Mouse (Mus musculus) midbrain, embryonic 16.5 days (tissue): ENCODE measurements around the gene C1qtnf9. TPM values are rescaled to one million over a fixed set of nuclear protein-coding genes. Genes with fewer than 3 reads are reported as not detected.

Source experiments
- ATAC-seq: fragments of 200-750 bp; cut with Nextera tagmentation; 2 replicates; pipeline ENCODE4 v1.8.0; 2017; ENCODE audit warnings: moderate TSS enrichment
- H3K27ac ChIP-seq: fragments of 300-500 bp; sonication (generic); 2 replicates; pipeline ENCODE4 v1.5.1; 2014; ENCODE audit warnings: mild to moderate bottlenecking, low read length, mixed read lengths
- H3K27me3 ChIP-seq: fragments of 300-500 bp; sonication (generic); 2 replicates; pipeline ENCODE4 v1.6.1; 2014; ENCODE audit warnings: low read depth, low read length, mixed read lengths; ENCODE audit not compliant: control insufficient read depth, insufficient read depth
- H3K36me3 ChIP-seq: fragments of 300-500 bp; sonication (generic); 2 replicates; pipeline ENCODE4 v1.6.1; 2014; ENCODE audit warnings: mild to moderate bottlenecking, low read length, moderate library complexity, mixed read lengths; ENCODE audit not compliant: control insufficient read depth, insufficient read depth
- H3K4me1 ChIP-seq: fragments of 300-500 bp; sonication (generic); 2 replicates; pipeline ENCODE4 v1.6.1; 2014; ENCODE audit warnings: mild to moderate bottlenecking, low read length, mixed read lengths; ENCODE audit not compliant: control insufficient read depth, insufficient read depth
- H3K4me2 ChIP-seq: fragments of 300-500 bp; sonication (generic); 2 replicates; pipeline ENCODE4 v1.6.1; 2014; ENCODE audit warnings: mild to moderate bottlenecking, low read length, mixed read lengths
- H3K4me3 ChIP-seq: fragments of 300-500 bp; sonication (generic); 2 replicates; pipeline ENCODE4 v1.5.1; 2014; ENCODE audit warnings: low read depth, mild to moderate bottlenecking, low read length, moderate library complexity, mixed read lengths
- H3K9ac ChIP-seq: fragments of 300-500 bp; sonication (generic); 2 replicates; pipeline ENCODE4 v1.6.1; 2014; ENCODE audit warnings: low read depth, low read length, mixed read lengths
- H3K9me3 ChIP-seq: fragments of 300-500 bp; sonication (generic); replicated peaks from 2 replicates; pipeline ENCODE4 v1.6.1; 2014; ENCODE audit warnings: mild to moderate bottlenecking, low read length, mixed read lengths; ENCODE audit not compliant: control insufficient read depth, poor library complexity, severe bottlenecking
- WGBS: fragments of 180-500 bp; shearing (Covaris S2); extraction: QIAGEN DNeasy Blood & Tissue Kit; methylation state at CpG from one replicate; pipeline ENCODE4 v1.1.7; 2014; 5-methylcytosine and 5-hydroxymethylcytosine counted together
- polyA plus RNA-seq: library from polyadenylated mRNA; unstranded; fragments of >200 nt; fragmentation: Nextera tagmentation; extraction: Ambion mirVana; gene quantifications from 2 replicates; pipeline ENCODE4 v1.2.1, GENCODE M21; 2015

C1qtnf9 gene
- polyA plus RNA-seq, 1 experiment from 2014 or later: not detected

DNA sequence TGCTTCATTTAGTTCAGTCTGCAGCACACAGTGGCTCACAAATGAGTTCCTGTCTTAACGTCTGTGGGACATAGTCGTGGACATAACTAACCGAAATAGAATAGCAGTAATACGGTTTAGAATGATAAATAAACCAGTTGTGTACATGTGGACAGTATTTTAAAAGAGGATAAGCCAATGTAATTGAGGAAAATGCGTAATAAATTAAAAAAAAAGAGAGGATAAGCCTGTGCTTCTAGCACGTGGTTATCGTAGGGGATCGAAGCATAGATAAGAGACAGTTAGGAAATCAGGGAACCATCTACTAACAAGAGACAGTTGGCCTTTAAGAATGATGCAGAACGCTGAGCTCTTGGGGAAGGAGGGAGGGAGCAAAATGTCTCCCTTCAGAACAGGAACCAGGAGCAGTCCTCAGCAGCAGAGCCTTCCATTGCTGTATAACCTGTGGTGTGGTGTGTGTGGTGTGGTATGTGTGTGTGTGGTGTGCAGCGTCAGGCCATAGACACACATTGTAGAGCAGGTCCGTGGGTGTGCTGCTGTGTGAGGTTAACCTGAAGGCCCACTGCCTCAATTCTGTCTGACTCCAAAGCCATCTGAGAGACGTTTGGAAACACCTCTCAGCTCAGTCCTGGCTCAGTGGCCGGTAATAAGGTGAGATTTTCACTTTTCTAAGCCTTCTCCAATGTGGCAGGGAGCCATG lies 31.9 kb upstream of the C1qtnf9 start:
- H3K27me3 ChIP-seq: no peaks in the 10 kb centered on the region
- H3K9ac ChIP-seq: peak overlapping the region; percentile 37; the same call in 1 of the 2 replicates
- H3K27ac ChIP-seq: peak overlapping the region; percentile 66
- H3K9me3 ChIP-seq: no peaks in the 10 kb centered on the region
- WGBS: 55% methylated on average over 13 of the region's 13 CpGs
- no peak overlapping the region for H3K4me2 ChIP-seq
- no peaks in the 10 kb centered on the region for H3K36me3 ChIP-seq
- H3K4me1 ChIP-seq: peaks cover 29% of the 10 kb centered on the region
- no peak for ATAC-seq
- no peak overlapping the region for H3K4me3 ChIP-seq

DNA sequence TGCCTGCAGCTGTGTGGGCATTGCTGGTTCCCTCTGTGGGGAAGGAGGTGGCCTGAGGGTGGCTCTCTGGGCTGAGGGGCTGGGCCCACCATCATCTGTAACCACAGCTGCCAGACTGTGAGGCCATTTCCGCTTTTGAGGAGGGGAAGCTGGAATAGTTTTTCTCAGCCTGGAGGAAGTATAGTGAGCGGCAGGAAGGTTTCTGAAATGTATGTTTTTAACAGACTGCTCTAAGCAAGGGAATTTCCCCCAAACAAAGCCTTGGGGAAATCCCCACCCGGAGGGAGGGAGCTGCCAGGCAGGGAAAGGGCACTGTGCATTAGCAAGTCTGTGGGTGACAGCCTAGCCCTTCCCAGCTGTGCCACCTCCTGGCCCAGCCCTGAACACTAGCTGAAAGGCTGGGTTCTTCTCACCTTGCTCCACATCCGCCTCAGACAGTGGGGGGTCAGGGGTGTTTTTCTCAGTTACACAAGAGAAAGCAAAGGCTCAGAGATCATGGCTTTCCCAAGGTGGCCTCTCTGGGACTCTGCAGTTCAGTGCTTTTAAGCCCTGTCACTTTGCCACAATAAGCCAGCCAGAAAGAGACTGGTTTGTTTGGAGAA lies 31.2 kb upstream of the C1qtnf9 start:
- H3K4me1 ChIP-seq: peaks cover 31% of the 10 kb centered on the region
- H3K4me3 ChIP-seq: no peak overlapping the region
- no peaks in the 10 kb centered on the region for H3K36me3 ChIP-seq
- H3K9me3 ChIP-seq: no peaks in the 10 kb centered on the region
- H3K27me3 ChIP-seq: no peaks in the 10 kb centered on the region
- H3K4me2 ChIP-seq: no peak overlapping the region
- H3K27ac ChIP-seq: peak overlapping the region; percentile 66
- H3K9ac ChIP-seq: peak overlapping the region; percentile 37; the same call in 1 of the 2 replicates
- ATAC-seq: no peak
- 10% methylated on average over 4 of the region's 4 CpGs for WGBS

- H3K4me1 ChIP-seq: peaks cover 31% of the 10 kb centered on the region
- no peak for ATAC-seq
Measured at GRCm38 (mm10) chr14:60737202-60737611, 30.7 kb upstream of the C1qtnf9 start.

DNA sequence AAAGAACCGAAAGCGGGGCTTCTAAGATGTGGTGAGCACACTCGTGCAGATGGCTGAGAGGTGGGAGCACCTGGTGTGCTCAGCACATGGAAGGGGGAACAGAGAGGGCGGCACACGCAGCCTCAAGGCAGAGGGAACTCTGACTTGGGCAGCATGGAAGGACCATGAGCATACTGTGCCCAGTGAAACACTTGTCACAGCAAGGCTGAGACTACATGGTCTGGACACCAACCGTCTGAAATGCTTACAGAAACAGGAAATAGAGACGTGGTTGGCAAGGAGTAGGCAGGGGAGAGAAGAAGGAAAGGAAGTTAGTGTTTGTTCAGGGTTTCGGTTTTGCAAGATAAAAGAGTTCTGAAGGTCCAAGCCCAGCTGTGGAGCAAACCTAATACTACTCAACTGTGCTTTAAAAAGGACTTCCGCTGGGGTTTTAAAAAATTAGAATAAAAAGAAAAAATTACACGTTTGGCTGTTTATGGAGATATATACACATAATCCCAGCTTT lies 29.4 kb upstream of the C1qtnf9 start:
- H3K4me2 ChIP-seq: no peak overlapping the region
- H3K27ac ChIP-seq: no peak overlapping the region
- H3K36me3 ChIP-seq: no peaks in the 10 kb centered on the region
- H3K27me3 ChIP-seq: no peaks in the 10 kb centered on the region
- H3K4me1 ChIP-seq: peaks cover 24% of the 10 kb centered on the region
- H3K4me3 ChIP-seq: no peak overlapping the region
- no peaks in the 10 kb centered on the region for H3K9me3 ChIP-seq
- H3K9ac ChIP-seq: no peak overlapping the region
- ATAC-seq: no peak
- WGBS: 67% methylated on average over 10 of the region's 10 CpGs

More at GRCm38 (mm10) chr14:60737202-60737611, 30.7 kb upstream of the C1qtnf9 start:
- no peaks in the 10 kb centered on the region for H3K36me3 ChIP-seq
- no peak overlapping the region for H3K9ac ChIP-seq
- WGBS: 17% methylated on average over 7 of the region's 7 CpGs
- H3K4me3 ChIP-seq: no peak overlapping the region
- no peaks in the 10 kb centered on the region for H3K9me3 ChIP-seq
- peak overlapping the region; percentile 44; the same call in 1 of the 2 replicates for H3K27ac ChIP-seq
- no peak overlapping the region for H3K4me2 ChIP-seq
- no peaks in the 10 kb centered on the region for H3K27me3 ChIP-seq

DNA sequence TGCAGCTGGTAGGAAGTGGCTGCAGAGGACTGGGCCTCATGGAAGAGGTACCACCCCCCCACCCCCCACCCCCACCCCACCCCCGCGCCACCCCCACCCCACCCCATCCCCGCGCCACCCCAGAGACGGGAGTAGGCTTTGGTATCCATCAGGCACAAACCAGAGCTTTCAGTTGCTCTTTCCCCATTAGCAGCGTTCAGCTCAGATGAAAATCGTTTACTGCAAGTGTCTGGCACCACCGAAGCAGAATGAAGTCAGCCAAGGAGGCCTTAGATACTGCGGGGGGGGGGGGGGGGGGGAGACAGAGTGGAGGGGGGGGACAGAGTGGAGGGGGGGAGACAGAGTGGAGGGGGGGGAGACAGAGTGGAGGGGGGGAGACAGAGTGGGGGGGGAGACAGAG lies 28.8 kb upstream of the C1qtnf9 start:
- Histone ChIP-seq H3K4me2 (no peak overlapping the region), H3K9me3 (no peaks in the 10 kb centered on the region), H3K36me3 (no peaks in the 10 kb centered on the region), H3K4me1 (peaks cover 24% of the 10 kb centered on the region), H3K4me3 (no peak overlapping the region), H3K9ac (no peak overlapping the region), H3K27ac (no peak overlapping the region), H3K27me3 (no peaks in the 10 kb centered on the region)
- no peak for ATAC-seq
- 5% methylated on average over 4 of the region's 9 CpGs for WGBS

GRCm38 (mm10) chr14:60739616-60740015 lies 28.3 kb upstream of the C1qtnf9 start:
- Histone ChIP-seq H3K9ac (no peak overlapping the region), H3K4me1 (peaks cover 24% of the 10 kb centered on the region), H3K9me3 (no peaks in the 10 kb centered on the region), H3K27ac (no peak overlapping the region), H3K4me3 (no peak overlapping the region), H3K4me2 (no peak overlapping the region), H3K36me3 (no peaks in the 10 kb centered on the region), H3K27me3 (no peaks in the 10 kb centered on the region)
- ATAC-seq: no peak
- WGBS: 72% methylated on average over 12 of the region's 12 CpGs

GRCm38 (mm10) chr14:60740507-60740906 lies 27.4 kb upstream of the C1qtnf9 start:
- no peak for ATAC-seq
- H3K4me2 ChIP-seq: no peak overlapping the region
- H3K27me3 ChIP-seq: no peaks in the 10 kb centered on the region
- no peak overlapping the region for H3K4me3 ChIP-seq
- no peaks in the 10 kb centered on the region for H3K36me3 ChIP-seq
- no peak overlapping the region for H3K27ac ChIP-seq
- H3K9me3 ChIP-seq: no peaks in the 10 kb centered on the region
- no peak overlapping the region for H3K9ac ChIP-seq
- peaks cover 24% of the 10 kb centered on the region for H3K4me1 ChIP-seq
- WGBS: 86% methylated on average over 5 of the region's 5 CpGs

- Histone ChIP-seq H3K9ac (no peak overlapping the region), H3K9me3 (no peaks in the 10 kb centered on the region), H3K4me3 (no peak overlapping the region), H3K4me2 (no peak overlapping the region), H3K36me3 (no peaks in the 10 kb centered on the region), H3K4me1 (peaks cover 24% of the 10 kb centered on the region), H3K27ac (peak overlapping the region; percentile 29; the same call in 1 of the 2 replicates), H3K27me3 (no peaks in the 10 kb centered on the region)
- ATAC-seq: no peak
- WGBS: 83% methylated on average over 8 of the region's 8 CpGs
Measured at GRCm38 (mm10) chr14:60741033-60741432, 26.9 kb upstream of the C1qtnf9 start.

- Histone ChIP-seq H3K27me3 (no peaks in the 10 kb centered on the region), H3K9me3 (no peaks in the 10 kb centered on the region), H3K9ac (no peak overlapping the region), H3K4me1 (peaks cover 20% of the 10 kb centered on the region), H3K4me2 (no peak overlapping the region), H3K4me3 (no peak overlapping the region), H3K36me3 (no peaks in the 10 kb centered on the region), H3K27ac (peak overlapping the region; percentile 50)
- 73% methylated on average over 6 of the region's 6 CpGs for WGBS
- no peak for ATAC-seq
Measured at GRCm38 (mm10) chr14:60741490-60741981, 26.4 kb upstream of the C1qtnf9 start.
